Mouse (Mus musculus): ENCODE data around the gene Lrch4.

The Lrch4 gene

GRCm38 (mm10) chr5:137628498-137629305 lies at the start of gene Lrch4, which contains the start of the genes Fbxo24 and Gm20605:
TSS of gene Lrch4 (plus strand) at chr5:137629121.
TSS of gene Fbxo24 (minus strand) at chr5:137629002.
TSS of gene Gm20605 (plus strand) at chr5:137629175.
- DNase-seq: peak; percentile 100

- no peak for DNase-seq
Measured at GRCm38 (mm10) chr5:137580246-137580645, 48.7 kb upstream of the Lrch4 start.

- no peak for DNase-seq
Measured at GRCm38 (mm10) chr5:137582702-137583101, 46.2 kb upstream of the Lrch4 start.

- peak; percentile 39 for DNase-seq
Measured at GRCm38 (mm10) chr5:137583670-137584169, 45.2 kb upstream of the Lrch4 start.

- peak; percentile 91 for DNase-seq
Measured at GRCm38 (mm10) chr5:137584976-137585375, 43.9 kb upstream of the Lrch4 start.

- DNase-seq: no peak
Measured at GRCm38 (mm10) chr5:137590507-137590906, 38.4 kb upstream of the Lrch4 start.

GRCm38 (mm10) chr5:137595921-137596320 lies 33.0 kb upstream of the Lrch4 start:
- no peak for DNase-seq

GRCm38 (mm10) chr5:137596601-137597261 lies 32.2 kb upstream of the Lrch4 start:
- no peak for DNase-seq

- no peak for DNase-seq
Measured at GRCm38 (mm10) chr5:137597625-137598024, 31.3 kb upstream of the Lrch4 start.

GRCm38 (mm10) chr5:137598100-137598826 lies 30.7 kb upstream of the Lrch4 start:
- DNase-seq: no peak

GRCm38 (mm10) chr5:137599600-137599999 lies 29.3 kb upstream of the Lrch4 start:
- DNase-seq: no peak

- no peak for DNase-seq
Measured at GRCm38 (mm10) chr5:137600281-137600618, 28.7 kb upstream of the Lrch4 start.

GRCm38 (mm10) chr5:137600619-137601364 lies 28.1 kb upstream of the Lrch4 start, which contains the start of gene Mospd3:
TSS of gene Mospd3 (minus strand) at chr5:137601058.
- peak; percentile 100 for DNase-seq

GRCm38 (mm10) chr5:137601365-137601729 lies 27.6 kb upstream of the Lrch4 start:
- peak; percentile 50 for DNase-seq

- no peak for DNase-seq
Measured at GRCm38 (mm10) chr5:137607860-137608653, 20.9 kb upstream of the Lrch4 start.

- DNase-seq: no peak
Measured at GRCm38 (mm10) chr5:137608654-137609190, 20.2 kb upstream of the Lrch4 start.

- no peak for DNase-seq
Measured at GRCm38 (mm10) chr5:137609292-137609691, 19.6 kb upstream of the Lrch4 start.

GRCm38 (mm10) chr5:137610056-137610455 lies 18.9 kb upstream of the Lrch4 start:
- DNase-seq: no peak

GRCm38 (mm10) chr5:137610548-137611244 lies 18.2 kb upstream of the Lrch4 start:
- peak; percentile 84 for DNase-seq

GRCm38 (mm10) chr5:137611245-137611602 lies 17.7 kb upstream of the Lrch4 start:
- DNase-seq: peak; percentile 54

- DNase-seq: peak; percentile 34
Measured at GRCm38 (mm10) chr5:137613076-137613475, 15.8 kb upstream of the Lrch4 start.

Measured in lung, postnatal 36 days (tissue).